Mouse (Mus musculus): ENCODE data around the gene Nrxn1.
"Not testable (repeated sequence)": the region's sequence is repeated elsewhere in the genome, so short reads cannot be mapped to it uniquely, and the experiment has no call there.

Gene Nrxn1

GRCm38 (mm10) chr17:90583826-90584534 is 508.9 kb downstream of the Nrxn1 start:
- DNase-seq (ENCODE audit: low spot score in 2 of 2) = no peak

DNA sequence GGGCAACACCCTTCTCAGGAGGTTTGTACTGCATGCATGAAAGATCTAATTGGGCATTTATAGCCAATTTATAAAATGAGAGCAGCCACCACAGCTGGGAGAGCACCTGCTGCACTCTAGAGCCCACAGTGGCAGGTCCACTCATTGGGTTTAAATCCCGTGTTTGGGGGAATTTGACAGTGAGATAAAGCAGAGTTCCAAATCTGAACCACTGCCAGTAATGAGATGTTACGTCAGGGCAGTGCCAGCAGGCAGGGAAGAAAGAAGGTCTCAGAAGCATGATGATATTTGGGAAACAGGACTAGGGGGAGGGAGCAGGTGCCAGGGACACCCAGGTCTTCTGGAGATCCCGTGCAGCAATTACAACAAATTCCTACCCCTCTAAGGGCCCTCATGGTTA is 509.7 kb downstream of the Nrxn1 start:
- no peak for DNase-seq (ENCODE audit: low spot score in 2 of 2)

- DNase-seq (ENCODE audit: low spot score in 2 of 2) = no peak
These were observed 523.0 kb downstream of the Nrxn1 start for GRCm38 (mm10) chr17:90569877-90570276.

DNA sequence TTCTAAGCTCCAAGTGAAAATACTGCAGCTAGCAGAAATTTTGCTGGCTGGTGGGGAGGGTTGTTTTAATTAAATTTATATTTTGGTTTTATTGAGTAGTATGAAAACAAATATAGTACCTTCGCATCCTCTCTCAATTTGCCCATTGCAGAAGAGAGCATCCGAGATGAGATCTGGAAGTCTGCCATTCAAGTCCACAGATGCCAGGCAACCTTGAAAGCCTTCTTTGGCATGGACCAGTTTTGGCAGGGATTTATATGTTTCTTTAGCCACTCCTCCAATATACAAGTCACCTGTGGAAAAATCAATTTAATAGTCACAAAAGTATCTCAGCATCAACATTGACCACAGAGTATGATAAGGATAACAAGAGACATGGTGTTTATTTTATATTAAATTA is 527.7 kb downstream of the Nrxn1 start:
- DNase-seq (ENCODE audit: low spot score in 2 of 2) = no peak

DNA sequence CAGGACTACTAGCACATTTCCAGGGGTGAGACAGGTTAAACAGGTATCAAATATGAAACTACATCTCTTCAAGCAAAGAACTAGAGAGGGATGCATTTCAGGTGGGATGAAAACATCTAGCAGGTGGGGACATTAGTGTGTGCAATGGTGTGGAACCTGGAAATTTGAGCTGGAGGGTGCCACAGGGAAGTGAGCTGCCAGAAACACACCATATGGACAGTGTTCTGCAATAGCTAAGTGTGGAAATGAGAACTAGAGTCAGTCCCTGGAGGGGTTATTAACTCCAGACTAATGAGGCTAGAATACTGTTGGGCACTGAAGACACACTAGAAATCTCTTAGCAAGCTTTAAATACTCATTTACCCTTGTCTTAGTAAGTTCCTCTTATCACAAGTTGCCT is 536.5 kb downstream of the Nrxn1 start:
- no peak for DNase-seq (ENCODE audit: low spot score in 2 of 2)

GRCm38 (mm10) chr17:90550415-90550814 is 542.5 kb downstream of the Nrxn1 start:
- DNase-seq (ENCODE audit: low spot score in 2 of 2) = no peak

- DNase-seq (ENCODE audit: low spot score in 2 of 2) = no peak
These were observed 546.1 kb downstream of the Nrxn1 start for GRCm38 (mm10) chr17:90546806-90547205.

DNA sequence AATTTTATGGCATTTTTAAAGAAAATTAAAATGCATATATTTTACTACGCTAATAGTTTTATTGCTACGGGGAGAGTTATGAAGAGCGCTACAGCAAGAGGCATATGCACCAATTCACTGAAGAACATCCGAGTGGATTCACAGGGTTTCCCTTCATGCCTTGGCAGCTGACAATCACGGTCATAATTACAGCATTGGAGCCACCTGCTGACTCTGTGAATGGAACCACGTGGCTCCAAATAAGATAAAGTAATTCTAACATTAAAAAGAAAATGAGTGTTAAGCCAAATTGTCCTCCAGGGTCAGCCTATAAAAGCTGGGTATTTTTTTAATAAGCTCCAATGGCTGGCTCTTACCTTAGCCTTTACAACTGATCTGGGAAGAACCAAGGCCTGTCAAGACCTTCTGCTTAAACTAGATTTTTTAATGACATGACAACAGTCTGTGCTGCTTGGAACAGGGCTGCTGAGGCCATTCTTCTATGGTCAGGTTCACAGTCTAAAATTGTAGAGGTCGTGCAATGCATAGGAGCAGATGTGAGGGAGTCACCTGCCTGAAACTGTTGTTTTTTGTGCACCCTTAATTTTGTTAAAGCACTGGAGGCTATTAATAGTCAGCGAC is 548.1 kb downstream of the Nrxn1 start:
- no peak for DNase-seq (ENCODE audit: low spot score in 2 of 2)

DNA sequence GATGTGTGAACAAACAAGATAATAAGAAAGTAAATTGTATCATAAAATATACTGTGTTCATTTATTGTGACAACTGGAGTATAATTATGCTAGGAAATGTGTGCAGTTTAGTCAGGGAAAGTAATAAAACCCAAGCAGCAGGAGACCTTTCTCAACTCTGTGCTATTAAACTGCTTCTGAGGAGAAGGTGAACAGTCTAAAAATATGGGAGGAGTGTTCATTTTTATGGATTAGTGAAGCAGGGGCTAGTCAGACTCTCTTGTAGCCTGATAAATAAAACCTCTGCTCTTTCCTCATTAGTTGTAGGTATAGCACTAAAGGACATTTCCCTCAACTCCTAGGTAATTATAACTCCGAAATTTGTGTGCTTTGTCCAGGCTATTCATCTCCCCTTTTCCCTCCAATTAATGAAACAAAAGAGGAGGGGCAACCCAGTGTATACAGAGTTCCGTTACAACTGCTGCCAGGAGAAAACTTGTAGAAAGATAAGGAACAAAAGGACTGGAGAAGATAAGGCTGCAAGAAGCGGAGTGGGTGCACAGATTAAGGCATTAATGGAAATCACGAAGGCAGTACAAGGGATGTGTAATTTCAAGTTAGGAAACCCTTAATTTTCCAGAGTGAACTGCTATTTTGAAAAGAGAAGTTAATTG is 548.8 kb downstream of the Nrxn1 start:
- DNase-seq (ENCODE audit: low spot score in 2 of 2) = no peak

DNA sequence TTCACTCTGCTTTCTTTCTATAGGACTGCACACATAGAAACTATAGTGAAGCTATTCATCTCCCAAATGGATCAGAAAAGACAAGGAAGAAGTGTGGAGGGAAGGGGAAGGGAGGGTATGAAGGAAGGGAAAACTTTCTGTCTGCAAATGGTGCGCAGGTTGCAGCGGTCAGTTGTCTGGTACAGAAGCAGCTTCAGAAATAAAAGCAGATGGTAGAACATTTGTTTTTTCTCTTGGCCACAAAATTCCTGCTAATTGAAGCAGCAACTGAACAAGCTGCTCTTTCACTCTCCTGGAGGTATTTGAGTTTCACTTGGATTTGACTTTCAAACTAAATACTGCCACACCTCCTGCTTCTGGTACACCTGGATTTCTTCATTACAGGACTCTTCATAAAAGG is 561.4 kb downstream of the Nrxn1 start:
- no peak for DNase-seq (ENCODE audit: low spot score in 2 of 2)

GRCm38 (mm10) chr17:90506026-90506425 is 586.8 kb downstream of the Nrxn1 start:
- no peak for DNase-seq (ENCODE audit: low spot score in 2 of 2)

DNA sequence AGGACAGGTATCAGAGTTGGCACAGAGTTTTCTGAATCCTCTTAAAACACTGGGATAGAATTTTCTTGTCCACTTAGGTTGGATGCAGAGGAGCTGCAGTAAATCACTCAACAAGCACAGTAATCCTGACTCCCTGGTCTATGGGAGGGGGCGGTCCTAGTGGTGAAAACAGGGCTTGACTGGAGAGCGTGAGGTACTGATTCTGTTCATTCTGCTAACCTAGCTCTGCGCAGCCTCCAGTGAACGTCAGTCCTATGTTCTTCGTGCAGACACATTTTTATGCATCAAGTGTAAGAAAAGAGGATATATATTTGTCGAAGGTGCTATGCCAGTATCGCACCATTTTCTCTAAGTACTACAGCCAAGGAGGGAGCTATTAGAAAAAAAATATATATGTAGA is 588.9 kb downstream of the Nrxn1 start:
- not testable (repeated sequence) for DNase-seq (ENCODE audit: low spot score in 2 of 2)

GRCm38 (mm10) chr17:90501023-90501675 is 591.7 kb downstream of the Nrxn1 start:
- peak; percentile 19 to 29 for DNase-seq (ENCODE audit: low spot score in 2 of 2)

GRCm38 (mm10) chr17:90479531-90480250 is 613.2 kb downstream of the Nrxn1 start:
- no peak for DNase-seq (ENCODE audit: low spot score in 2 of 2)

GRCm38 (mm10) chr17:90456748-90457147 is 636.1 kb downstream of the Nrxn1 start:
- DNase-seq (ENCODE audit: low spot score in 2 of 2) = no peak

GRCm38 (mm10) chr17:90455904-90456303 is 637.0 kb downstream of the Nrxn1 start:
- no peak for DNase-seq (ENCODE audit: low spot score in 2 of 2)

DNA sequence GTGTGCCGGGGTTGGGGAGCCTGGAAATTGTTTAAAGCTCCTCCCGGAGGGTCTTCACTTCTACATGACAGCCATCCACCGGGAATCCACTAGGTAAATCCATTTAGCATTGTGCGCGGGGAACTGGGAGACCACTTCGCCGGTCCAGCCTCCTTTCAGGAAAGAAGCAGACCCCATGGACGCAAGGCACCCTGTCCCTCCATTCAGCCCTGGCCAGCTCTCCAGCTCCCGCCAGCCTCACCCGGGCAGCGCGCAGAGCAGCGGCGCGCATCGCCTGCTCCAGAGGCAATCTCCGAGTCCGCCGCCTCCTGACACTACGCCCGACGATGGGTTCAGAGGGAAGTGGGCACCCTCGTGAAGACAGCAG is 637.5 kb downstream of the Nrxn1 start:
- DNase-seq (ENCODE audit: low spot score in 2 of 2) = no peak

GRCm38 (mm10) chr17:90454738-90455408 is 638.0 kb downstream of the Nrxn1 start:
- DNase-seq (ENCODE audit: low spot score in 2 of 2) = no peak

GRCm38 (mm10) chr17:90454356-90454737 is 638.5 kb downstream of the Nrxn1 start:
- DNase-seq (ENCODE audit: low spot score in 2 of 2) = no peak

DNA sequence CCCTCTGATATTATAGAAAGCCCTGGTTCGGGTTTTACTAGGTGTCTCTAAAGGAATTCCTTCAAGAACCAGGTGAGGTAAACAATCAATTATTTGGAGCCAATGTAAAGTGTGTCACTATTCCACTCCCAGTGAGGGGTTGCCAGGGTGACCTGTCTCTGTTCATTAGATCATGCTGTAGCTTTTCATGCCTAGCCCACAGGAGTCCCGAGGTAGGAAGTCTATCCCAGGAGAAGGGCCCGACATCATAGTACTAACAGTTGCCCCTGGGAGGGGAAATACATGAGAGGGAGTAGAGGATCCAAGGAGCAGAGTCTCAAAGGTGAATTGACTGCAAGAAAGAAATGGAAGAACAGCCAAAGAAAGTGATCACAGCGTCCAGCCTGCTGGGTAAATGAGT is 639.6 kb downstream of the Nrxn1 start:
- DNase-seq (ENCODE audit: low spot score in 2 of 2) = no peak

GRCm38 (mm10) chr17:90452770-90453169 is 640.1 kb downstream of the Nrxn1 start:
- DNase-seq (ENCODE audit: low spot score in 2 of 2) = no peak

All from urinary bladder, postnatal 36 days (tissue).